Mouse (Mus musculus) stomach, embryonic 14.5 days (tissue): Measurements from ENCODE around the gene Gm11992. TPM values are rescaled to one million over a fixed set of nuclear protein-coding genes. Genes with fewer than 3 reads are reported as not detected.

Source experiments
- ATAC-seq: fragments of 200-750 bp; cut with Nextera tagmentation; 2 replicates; pipeline ENCODE4 v1.8.0; 2017; ENCODE audit warnings: low read depth, moderate TSS enrichment; ENCODE audit not compliant: insufficient number of reproducible peaks, insufficient read depth, low FRiP score
- H3K27ac ChIP-seq: fragments of 300-500 bp; sonication (generic); 2 replicates; pipeline ENCODE4 v1.5.1; 2014; ENCODE audit warnings: mild to moderate bottlenecking, low read length, moderate library complexity, mixed read lengths
- H3K27me3 ChIP-seq: fragments of 300-500 bp; sonication (generic); 2 replicates; pipeline ENCODE4 v1.6.1; 2014; ENCODE audit warnings: low read length, control low read depth, mixed read lengths; ENCODE audit not compliant: control insufficient read depth, insufficient read depth
- H3K36me3 ChIP-seq: fragments of 300-500 bp; sonication (generic); 2 replicates; pipeline ENCODE4 v1.6.1; 2014; ENCODE audit warnings: mild to moderate bottlenecking, control low read depth, low read length, moderate library complexity, mixed read lengths; ENCODE audit not compliant: control insufficient read depth, insufficient read depth
- H3K4me1 ChIP-seq: fragments of 300-500 bp; sonication (generic); 2 replicates; pipeline ENCODE4 v1.6.1; 2014; ENCODE audit warnings: low read length, control low read depth, mixed read lengths; ENCODE audit not compliant: control insufficient read depth, insufficient read depth
- H3K4me2 ChIP-seq: fragments of 300-500 bp; sonication (generic); replicated peaks from 2 replicates; pipeline ENCODE4 v1.6.1; 2014; ENCODE audit warnings: low read depth, low read length, control low read depth
- H3K4me3 ChIP-seq: fragments of 300-500 bp; sonication (generic); 2 replicates; pipeline ENCODE4 v1.5.1; 2014; ENCODE audit warnings: low read depth, low read length, control low read depth
- H3K9ac ChIP-seq: fragments of 300-500 bp; sonication (generic); replicated peaks from 2 replicates; pipeline ENCODE4 v1.6.1; 2014; ENCODE audit warnings: low read depth, mild to moderate bottlenecking, control low read depth, low read length, moderate library complexity, mixed read lengths
- H3K9me3 ChIP-seq: fragments of 300-500 bp; sonication (generic); 2 replicates; pipeline ENCODE4 v1.6.1; 2016; ENCODE audit warnings: low read depth, low read length, control low read depth; ENCODE audit not compliant: control insufficient read depth
- WGBS: fragments of 180-500 bp; shearing (Covaris S2); extraction: QIAGEN DNeasy Blood & Tissue Kit; methylation state at CpG from one replicate; pipeline ENCODE4 v1.1.7; 2014; 5-methylcytosine and 5-hydroxymethylcytosine counted together
- polyA plus RNA-seq: library from polyadenylated mRNA; unstranded; fragments of >200 nt; fragmentation: Nextera tagmentation; extraction: Ambion mirVana; gene quantifications from 2 replicates; pipeline ENCODE4 v1.2.1, GENCODE M21; 2014

Gm11992 gene
- 0.88 and 1.2 TPM in 2 replicates for polyA plus RNA-seq

DNA sequence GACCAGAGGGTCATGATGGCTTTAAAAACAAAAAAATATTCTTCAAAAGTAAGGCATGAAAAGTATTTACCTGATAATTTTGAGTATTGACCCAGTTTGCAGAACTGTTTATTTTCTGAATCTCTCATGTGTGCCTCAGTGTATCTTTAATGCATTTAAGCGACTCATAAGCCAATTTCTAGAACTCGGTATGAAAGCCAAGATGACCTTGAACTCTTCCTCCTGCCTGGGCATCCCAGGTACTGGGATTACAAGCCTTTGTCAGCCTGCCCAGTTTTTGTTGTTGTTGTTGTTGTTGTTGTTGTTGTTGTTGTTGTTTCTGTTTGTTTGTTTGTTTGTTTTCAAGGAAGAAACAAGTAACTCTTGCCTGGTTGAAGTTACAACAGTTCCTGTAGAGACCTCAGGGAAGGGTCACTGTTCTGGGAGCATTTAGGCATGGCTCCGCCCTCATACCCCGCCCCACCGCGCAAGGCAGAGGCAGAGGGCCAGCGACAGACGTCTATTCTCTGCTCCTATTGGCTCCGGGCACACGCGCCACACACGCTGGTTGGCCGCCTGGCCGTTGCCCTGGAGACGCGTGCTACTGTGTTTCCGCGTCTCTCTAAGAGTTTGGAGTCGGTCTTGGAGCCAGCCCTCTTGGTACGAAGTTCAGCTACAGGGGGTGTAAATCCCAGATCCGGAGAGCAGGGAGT is at the start of gene Gm11992:
TSS of gene Gm11992 (plus strand) at position 584 of the 692 bp plus-strand sequence.
- WGBS = 4% methylated on average over 21 of the region's 21 CpGs
- Histone ChIP-seq H3K27me3 (0 out of 2 replicates have a peak, but pooled peaks cover 6% of the 10 kb centered on the region), H3K4me1 (0 out of 2 replicates have a peak, but pooled peaks cover 4% of the 10 kb centered on the region), H3K27ac (no peak within 1 kb of the TSS), H3K9ac (0 out of 2 replicates have a peak within 1 kb of the TSS, but pooled peaks have one; percentile 10), H3K4me2 (peak within 1 kb of the TSS; percentile 95), H3K4me3 (peak within 1 kb of the TSS; percentile 44), H3K36me3 (no peaks in the 10 kb centered on the region), H3K9me3 (no peaks in the 10 kb centered on the region)
- ATAC-seq = peak; percentile 99

DNA sequence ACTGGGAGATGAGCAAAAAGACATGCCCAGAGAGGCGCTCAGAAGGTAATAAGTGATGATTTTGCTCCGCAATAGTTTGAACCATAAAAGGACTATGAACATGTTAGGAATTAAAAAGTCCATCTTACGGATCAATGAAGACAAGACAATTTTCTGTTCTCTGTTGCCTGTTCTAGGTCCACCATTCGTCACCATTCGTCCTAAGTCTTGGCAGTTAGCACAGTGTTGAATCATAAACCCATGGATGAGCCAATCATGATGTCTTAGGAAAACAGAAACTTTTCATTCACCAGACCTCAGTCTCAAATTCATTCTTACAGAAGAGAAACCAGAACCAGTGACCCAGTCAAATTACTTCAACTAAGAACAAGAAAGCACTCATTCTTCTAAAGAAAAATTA is 39.6 kb upstream of the Gm11992 start:
- no peak overlapping the region for H3K27ac ChIP-seq
- no peak overlapping the region for H3K4me2 ChIP-seq
- WGBS = 95% methylated on average over 5 of the region's 5 CpGs
- H3K9ac ChIP-seq = no peak overlapping the region
- H3K9me3 ChIP-seq = no peaks in the 10 kb centered on the region
- no peaks in the 10 kb centered on the region for H3K27me3 ChIP-seq
- peaks cover 25% of the 10 kb centered on the region for H3K36me3 ChIP-seq
- no peak for ATAC-seq
- peaks cover 8% of the 10 kb centered on the region for H3K4me1 ChIP-seq
- no peak overlapping the region for H3K4me3 ChIP-seq

DNA sequence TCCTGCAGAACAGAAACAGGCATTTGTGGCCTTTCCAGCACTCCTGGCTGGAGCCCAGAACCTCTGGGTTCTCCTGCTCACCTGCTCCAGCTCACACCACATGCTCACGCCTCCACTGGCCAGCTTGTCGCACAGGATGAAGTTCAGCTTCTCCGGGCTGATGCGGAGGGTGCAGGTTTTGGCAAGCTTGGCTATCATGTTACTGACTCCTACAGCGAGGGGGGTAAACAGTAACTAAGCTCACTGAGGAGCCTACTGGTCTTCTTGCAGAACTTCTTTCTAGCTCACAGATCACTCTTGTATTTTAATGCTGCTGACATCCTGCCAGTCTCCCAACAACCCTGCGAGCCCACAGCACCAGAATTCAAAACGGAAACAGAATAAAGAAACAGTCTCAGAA is 38.0 kb upstream of the Gm11992 start:
- H3K4me1 ChIP-seq = peaks cover 8% of the 10 kb centered on the region
- H3K9ac ChIP-seq = peak overlapping the region; percentile 75
- H3K4me3 ChIP-seq = peak overlapping the region; percentile 54
- H3K4me2 ChIP-seq = peak overlapping the region; percentile 83
- no peaks in the 10 kb centered on the region for H3K9me3 ChIP-seq
- ATAC-seq = peak; percentile 81
- peaks cover 11% of the 10 kb centered on the region for H3K36me3 ChIP-seq
- no peaks in the 10 kb centered on the region for H3K27me3 ChIP-seq
- H3K27ac ChIP-seq = peak overlapping the region; percentile 84
- 0% methylated on average over 7 of the region's 7 CpGs for WGBS

DNA sequence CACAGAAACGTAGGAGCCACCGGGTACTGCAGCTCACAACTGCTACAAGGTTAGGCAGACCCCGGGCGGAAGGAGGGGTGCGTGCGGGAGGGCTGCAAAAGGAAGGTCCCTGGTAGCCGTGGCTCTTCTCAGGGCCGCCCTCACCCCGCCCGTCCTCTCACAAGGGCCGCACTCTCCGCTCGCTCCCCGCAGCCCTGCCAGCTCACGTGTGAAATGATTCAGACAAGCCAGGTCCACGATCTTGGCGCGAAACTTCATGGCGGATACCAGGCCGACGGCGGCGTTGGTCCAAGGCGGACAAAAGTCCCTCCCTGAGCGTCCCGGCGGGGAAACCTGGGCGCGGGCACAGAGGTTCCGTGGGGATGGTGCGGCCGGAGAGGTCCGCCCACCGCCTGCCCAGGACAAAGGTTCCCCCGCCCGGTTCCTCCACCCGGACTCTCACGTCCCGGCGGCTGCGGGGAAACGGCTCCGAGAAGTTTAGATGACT is 37.5 kb upstream of the Gm11992 start, which contains the start of gene Hus1:
TSS of gene Hus1 (minus strand) at position 339 of the 487 bp plus-strand sequence.
- WGBS = under 1% methylated on average over 43 of the region's 43 CpGs
- H3K4me3 ChIP-seq = peak within 1 kb of the TSS; percentile 54
- peaks cover 6% of the 10 kb centered on the region for H3K36me3 ChIP-seq
- peak within 1 kb of the TSS; percentile 83 for H3K4me2 ChIP-seq
- ATAC-seq = peak; percentile 96
- H3K27ac ChIP-seq = peak within 1 kb of the TSS; percentile 84
- peak within 1 kb of the TSS; percentile 75 for H3K9ac ChIP-seq
- H3K27me3 ChIP-seq = no peaks in the 10 kb centered on the region
- peaks cover 8% of the 10 kb centered on the region for H3K4me1 ChIP-seq
- no peaks in the 10 kb centered on the region for H3K9me3 ChIP-seq

DNA sequence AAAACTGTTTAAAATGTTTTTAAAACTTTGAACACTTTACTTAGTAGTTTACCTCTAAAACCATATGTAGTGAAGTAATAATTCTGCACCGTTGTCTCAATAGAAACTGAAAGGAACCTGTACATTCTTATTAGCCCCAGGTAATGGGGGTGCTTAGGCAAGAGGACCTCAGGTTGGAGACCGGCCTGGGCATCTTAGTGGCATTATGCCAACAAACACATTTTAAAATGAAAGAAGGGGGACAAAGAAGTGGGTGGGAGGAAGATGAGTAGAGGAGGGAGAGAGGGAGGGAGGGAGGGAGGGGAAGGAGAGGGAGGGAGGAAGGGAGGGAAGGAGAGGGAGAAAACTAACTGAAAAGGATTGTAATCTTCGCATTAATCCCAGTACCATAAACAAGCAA is 37.0 kb upstream of the Gm11992 start:
- Histone ChIP-seq H3K4me2 (peak overlapping the region; percentile 83), H3K27ac (peak overlapping the region; percentile 84), H3K36me3 (peaks cover 6% of the 10 kb centered on the region), H3K9ac (peak overlapping the region; percentile 75), H3K4me1 (peaks cover 8% of the 10 kb centered on the region), H3K27me3 (no peaks in the 10 kb centered on the region), H3K9me3 (no peaks in the 10 kb centered on the region), H3K4me3 (peak overlapping the region; percentile 54)
- 3% methylated on average over 3 of the region's 3 CpGs for WGBS
- peak; percentile 31 for ATAC-seq

DNA sequence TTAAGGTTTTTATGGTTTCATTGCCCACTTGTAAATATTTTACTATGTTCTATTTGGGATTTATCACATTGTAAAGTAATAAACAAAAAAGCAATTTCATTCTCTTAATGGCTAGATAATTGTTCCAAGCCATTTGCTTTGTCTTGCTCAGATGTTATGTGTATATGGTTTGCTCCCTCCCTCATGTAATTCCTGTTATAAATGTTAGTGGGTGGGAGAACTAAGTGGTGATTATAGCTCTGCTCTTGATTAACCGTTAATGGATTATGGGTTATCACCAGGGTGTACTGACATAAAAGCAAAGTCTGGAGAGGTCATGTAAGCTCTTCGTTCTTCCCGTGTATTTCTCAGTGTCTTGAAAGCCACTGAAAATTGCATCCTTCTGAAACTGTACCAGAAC is 33.7 kb upstream of the Gm11992 start:
- Histone ChIP-seq H3K36me3 (no peaks in the 10 kb centered on the region), H3K27ac (no peak overlapping the region), H3K4me2 (no peak overlapping the region), H3K9ac (no peak overlapping the region), H3K4me3 (no peak overlapping the region), H3K9me3 (no peaks in the 10 kb centered on the region), H3K4me1 (peaks cover 5% of the 10 kb centered on the region), H3K27me3 (no peaks in the 10 kb centered on the region)
- ATAC-seq = no peak
- 66% methylated on average over 3 of the region's 3 CpGs for WGBS

DNA sequence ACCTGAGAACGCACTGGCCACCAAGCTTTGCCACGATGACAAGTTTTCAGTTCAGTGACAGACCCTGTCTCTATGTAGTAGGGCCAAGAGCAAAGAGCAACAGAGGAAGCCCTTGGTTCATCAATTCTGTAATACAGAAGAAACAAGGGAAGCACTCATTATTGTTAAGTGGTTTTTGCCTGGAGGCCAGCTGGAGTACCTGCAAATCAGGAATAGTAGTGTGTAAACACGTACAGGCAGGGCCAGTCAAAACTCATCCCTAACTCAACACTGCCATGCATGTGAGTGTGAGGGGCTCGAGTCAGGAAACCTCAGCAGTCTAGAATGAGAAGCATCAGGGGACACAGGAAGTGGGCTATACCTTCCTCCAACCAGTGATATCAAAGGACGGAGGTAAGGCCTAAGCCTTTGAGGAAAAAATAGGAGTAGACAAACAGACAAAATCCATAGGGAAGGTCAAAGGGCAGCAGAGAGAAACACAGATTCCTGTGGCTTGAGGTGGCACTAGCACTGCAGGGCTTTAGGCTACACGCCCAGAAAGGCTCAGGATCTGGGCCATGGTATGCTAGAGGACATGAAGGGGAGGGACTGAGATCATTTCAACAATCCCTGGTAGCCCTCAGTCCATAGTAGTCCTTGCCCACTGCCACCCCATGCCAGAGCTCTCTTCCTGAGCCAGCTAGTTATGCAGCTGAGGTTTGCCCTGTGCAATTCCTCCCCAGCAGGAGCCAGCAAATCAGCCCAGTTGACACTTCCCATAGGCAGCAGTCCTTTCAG is 29.7 kb upstream of the Gm11992 start:
- Histone ChIP-seq H3K4me2 (no peak overlapping the region), H3K9me3 (no peaks in the 10 kb centered on the region), H3K4me1 (no peaks in the 10 kb centered on the region), H3K9ac (no peak overlapping the region), H3K27ac (no peak overlapping the region), H3K4me3 (no peak overlapping the region), H3K27me3 (no peaks in the 10 kb centered on the region), H3K36me3 (no peaks in the 10 kb centered on the region)
- 68% methylated on average over 6 of the region's 6 CpGs for WGBS
- ATAC-seq = no peak

DNA sequence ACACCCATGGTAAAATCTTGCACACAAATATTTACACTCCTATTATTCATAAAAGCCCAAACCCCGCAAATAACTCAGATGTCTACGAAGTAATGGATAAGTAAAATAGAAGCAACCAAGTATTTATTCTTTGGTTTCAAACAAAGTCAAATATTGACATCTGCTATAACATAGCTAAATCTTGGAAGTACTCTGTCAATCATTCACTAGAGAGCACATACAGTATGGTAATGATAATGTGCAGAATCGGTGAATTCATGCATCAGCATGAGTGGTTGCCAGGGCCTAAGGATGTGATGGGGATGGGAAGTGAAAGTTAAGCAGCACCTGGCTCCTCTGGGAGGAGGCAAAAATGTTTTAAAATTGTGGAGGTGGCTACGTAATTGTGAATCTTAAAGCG is 28.2 kb upstream of the Gm11992 start:
- Histone ChIP-seq H3K36me3 (no peaks in the 10 kb centered on the region), H3K9ac (no peak overlapping the region), H3K4me3 (no peak overlapping the region), H3K27ac (no peak overlapping the region), H3K4me2 (no peak overlapping the region), H3K4me1 (no peaks in the 10 kb centered on the region), H3K27me3 (no peaks in the 10 kb centered on the region), H3K9me3 (no peaks in the 10 kb centered on the region)
- 79% methylated on average over 5 of the region's 5 CpGs for WGBS
- peak; percentile 91 for ATAC-seq
